Mouse (Mus musculus) embryo, embryonic 9.5 days (tissue): ENCODE data around the gene Rhbdf1.
"Not testable (repeated sequence)": the region's sequence is repeated elsewhere in the genome, so short reads cannot be mapped to it uniquely, and the experiment has no call there.

Source experiments
- DNase-seq: peaks from one replicate; pipeline ENCODE4 v3.0.0-alpha.2; 2017; ENCODE audit errors: extremely low spot score

The Rhbdf1 gene

DNA sequence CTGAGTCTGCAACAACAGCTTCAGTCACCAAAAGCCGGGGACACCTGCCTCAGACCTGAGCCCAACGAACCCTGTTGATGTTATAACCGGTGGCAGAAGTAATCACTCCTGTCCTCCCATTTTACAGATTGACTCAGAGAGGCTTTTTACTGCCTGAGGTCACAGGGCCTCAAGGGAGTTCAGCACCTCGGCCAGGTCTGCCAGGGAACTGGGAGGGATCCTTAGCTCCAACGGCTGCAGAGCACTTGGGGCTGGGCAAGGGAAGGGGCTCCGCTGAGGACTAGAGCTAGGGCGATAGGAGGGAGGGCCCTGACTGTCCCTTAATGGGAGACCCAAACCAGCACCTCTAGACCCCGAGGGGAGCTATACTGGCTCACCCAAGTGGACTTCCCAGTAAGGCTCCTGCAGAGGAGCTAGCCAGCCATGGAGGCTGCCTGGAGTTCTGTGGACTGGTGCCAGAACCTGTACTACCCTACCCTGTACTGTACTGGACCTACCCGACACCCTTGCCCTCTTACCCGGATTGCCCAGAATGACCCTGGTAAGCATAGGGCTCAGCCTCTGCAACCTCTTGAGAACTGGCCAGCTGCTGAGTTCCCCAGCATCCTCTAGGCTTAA is 1.4 kb downstream of the Rhbdf1 start:
- DNase-seq, result no peak

DNA sequence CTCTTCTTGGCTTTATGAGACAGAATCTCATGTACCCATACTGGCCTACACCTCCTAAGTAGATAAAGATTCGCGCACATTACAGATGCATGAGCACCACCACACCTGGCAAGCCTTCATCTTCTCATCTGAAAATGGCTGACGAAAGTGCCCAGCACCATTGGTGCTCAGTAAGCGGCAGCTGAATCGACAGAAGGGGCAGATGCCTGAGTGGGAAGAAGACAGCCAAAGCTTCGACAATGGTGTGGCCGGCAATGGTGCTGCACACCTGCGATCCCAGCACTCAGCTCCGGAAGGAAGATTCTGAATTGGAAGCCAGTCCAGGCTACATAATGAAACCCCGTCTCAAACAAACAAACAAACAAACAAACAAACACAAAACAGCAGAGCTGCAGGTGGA is 2.8 kb downstream of the Rhbdf1 start:
- DNase-seq, result no peak

DNA sequence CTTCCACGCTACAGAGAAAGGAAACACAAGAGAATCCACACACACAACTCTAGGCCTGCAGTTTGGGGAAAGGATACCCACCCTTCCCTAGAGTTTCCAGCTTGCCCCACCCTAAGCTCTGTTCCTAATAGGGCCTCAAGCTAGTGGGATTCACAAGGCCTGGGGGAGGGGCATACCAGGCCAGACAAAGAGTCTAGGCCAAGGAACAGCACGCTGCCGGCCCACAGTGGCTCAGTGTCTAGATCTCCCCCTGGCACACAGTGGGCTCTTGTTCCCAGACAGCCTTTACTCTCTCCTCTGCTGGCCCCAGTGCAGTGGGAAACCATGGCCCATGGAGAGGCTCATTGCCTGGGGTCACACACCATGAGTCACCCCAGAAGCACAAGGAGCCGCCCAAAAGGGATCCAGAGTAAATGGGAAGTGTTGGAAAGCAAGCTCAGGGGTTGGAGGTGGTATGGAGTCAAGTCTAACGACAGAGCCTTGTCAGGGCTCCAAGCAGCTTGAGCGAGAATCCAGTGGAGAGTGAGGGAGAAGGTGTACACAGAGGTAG is 3.5 kb downstream of the Rhbdf1 start:
- no peak for DNase-seq

DNA sequence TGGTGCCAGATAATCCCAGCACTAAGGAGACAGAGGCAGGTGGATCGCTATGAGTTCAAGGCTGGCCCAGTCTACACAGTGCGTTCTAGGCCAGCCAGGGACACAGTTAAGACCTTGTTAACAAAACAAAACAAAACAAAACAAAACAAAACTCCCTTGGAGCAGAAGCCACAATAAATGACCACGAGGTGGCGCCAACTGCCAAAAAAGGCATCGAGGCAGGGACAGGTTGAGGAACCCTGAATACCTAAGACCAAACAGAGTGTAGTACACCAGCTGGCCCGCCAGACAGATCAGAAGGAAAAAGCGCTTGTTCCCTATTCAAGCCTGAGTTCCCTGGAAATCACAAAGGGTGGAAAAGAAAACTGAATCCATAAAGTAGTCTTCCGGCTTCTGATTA is 5.2 kb downstream of the Rhbdf1 start:
- peak; percentile 75 for DNase-seq

DNA sequence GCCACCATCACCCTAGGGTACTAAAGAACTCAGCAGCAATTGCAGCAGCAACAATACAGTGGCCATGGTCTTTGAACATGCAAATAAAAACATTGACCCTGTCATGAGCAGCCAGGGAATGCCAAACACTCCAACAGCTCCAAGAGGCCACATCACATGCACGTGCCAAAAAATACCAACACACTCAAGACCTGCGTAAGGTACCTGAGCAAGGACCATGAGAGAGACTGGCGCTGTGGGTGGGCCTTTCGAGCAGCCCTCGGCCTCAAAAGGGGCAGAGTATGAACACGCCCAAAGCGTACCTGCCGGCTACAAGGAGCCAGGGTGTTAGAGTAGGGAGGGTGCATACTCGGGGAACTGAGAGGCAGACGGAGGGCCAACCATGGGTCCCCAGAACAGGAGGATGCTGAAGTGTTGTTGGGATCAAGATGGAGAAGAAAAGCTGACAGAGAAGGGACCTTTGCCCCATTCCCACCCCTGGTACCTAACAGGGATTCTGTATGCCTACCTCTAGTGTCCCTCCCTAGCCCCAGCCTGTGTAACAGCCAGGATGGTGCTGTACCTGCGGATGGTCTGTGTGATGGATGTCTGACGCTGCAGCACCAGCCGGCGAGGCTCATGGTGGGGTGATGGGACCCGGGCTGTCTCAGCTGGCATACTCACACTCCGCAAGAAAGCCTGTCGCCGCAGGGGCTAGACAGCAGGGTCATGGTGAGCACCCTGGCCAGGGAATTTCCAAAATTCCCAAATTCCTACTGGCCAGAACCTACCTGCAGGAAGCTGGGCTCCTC is 6.5 kb downstream of the Rhbdf1 start:
- DNase-seq, result no peak

DNA sequence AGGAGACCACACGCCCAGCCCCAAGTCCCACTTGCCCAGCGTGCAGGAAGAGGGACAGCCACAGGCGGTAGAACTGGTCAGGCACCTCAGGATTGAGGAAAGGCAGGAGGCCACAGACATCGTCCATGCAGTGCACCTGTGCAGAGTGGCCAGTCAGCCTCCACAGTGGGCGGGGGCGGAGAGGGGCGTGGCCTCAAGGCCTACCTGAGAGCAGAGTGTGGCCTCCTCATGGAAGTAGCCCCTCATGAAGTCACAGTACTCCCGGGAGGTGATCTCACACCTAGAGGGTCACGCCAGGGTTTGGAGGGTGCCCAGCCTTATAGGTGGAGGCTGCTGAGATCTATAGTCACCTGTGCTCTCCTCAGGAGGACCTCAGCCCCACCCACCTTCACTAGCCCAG is 11.5 kb downstream of the Rhbdf1 start:
- no peak for DNase-seq

DNA sequence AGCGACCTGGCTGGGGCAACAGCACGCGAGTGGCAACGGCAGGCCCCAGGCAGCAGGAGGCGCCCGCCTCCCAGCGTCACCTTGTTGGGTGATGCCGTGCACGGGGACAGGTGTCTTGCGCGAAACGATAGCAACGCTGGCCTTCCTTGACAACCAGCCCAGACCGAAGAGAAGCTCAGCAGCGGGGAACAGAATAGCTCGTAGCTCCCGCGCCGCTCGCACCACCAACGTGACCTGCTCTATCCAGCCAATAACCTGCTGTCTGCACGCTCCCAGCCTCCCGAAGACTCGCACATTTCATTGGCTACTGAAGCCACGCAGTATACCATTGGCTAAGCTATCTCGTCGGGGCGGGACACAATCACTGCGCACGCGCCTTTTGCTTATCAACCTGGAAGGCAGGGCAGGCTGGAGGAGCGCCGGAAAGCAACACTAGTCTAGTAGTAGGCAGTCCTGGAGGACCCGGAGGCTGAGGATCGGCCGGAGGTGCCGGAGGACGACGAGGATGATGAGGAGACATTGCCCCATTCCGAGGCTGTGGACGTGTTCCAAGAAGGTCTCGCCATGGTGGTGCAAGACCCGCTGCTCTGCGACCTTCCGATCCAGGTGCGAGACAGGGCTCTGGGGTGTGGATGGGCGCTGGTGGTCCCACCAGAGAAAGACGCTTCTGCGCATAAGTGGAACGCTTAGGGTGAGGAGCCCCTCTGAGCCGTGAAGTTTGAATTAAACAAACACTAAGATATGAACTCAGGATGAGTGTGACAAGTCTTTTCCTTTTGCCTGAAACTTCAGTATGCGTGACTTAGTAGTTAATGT is 16.8 kb downstream of the Rhbdf1 start, which contains the start of gene Snrnp25:
Gene Snrnp25 (plus strand): TSS at position 358 of the 816 bp plus-strand sequence.
- peak; percentile 93 for DNase-seq

DNA sequence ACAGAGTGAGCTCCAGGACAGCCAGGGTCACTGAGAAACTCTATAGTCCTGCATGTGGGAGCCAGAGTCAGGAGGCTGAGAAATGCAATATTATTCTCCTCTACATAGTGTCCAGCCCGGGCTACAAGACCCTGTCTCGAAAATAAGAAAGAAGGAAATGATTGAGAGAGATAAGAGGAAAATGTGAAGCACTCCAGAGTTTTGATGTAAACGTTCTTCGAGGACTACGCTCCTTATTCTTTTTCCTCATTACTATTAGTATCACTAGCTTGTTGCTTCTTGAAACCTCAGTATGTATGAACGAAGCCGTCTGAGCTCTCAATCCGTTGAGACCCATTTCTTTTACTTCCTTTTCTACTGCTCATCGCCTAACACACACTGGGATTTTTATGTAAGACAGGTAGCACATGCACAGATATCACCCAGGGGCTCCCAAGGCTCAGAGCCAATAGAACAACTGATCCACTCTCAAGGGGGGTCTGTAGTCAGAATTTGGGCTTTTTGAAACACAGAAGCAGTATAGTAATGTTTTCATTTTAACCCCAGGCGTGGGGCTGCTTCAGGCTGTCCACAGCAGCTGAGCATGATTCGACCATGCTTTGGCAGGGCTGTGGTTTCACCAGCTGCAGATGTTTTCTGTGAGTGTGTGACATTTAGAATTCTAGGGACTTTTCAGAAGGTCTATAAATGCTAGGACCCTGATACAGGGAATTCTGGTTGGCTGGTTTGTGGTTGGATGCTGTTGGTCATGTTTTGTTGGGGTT is 20.0 kb downstream of the Rhbdf1 start:
- no peak for DNase-seq

DNA sequence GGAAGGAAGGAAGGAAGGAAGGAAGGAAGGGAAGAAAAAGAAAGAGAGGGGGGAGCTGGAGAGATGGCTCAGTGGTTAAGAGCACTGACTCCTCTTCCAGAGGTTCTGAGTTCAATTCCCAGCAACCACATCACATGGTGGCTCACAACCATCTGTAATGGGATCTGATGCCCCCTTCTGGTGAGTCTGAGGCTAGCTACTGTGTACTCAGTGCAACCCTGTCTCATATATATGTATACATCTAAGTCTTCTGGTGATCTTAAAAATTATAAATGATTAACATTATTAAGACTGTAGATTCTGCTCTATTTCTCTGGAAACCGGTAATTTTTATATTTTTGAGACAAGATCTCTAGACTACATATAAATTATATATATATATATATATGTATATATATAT is 21.1 kb downstream of the Rhbdf1 start:
- DNase-seq, result not testable (repeated sequence)

DNA sequence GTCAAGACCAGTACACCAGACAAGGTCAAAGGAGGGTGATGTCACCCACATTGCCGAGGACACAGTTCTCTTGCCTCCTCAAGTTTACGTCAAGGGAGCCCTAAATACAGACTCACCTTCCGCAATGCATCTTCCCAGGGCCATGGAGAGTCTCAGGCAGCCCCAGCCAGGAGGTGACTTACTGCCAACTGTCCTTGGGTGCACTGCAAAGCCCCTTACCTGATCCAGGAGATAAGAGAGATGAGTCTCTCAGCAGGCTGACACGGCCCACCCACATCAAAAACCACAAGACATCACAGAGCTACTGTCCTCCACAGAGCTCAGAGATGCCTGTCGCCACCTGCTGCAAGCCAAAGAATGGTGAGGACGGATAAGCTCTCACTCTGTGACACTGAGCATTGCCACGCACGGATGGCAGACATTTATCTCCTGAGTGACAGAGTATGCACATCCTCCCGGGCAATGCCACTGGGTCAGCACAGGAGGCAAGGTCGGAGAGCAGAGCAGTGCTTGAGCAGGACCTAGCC is 22.0 kb downstream of the Rhbdf1 start, which contains the start of gene Il9r:
Gene Il9r (minus strand): TSS at position 205 of the 527 bp plus-strand sequence.
- no peak for DNase-seq

DNA sequence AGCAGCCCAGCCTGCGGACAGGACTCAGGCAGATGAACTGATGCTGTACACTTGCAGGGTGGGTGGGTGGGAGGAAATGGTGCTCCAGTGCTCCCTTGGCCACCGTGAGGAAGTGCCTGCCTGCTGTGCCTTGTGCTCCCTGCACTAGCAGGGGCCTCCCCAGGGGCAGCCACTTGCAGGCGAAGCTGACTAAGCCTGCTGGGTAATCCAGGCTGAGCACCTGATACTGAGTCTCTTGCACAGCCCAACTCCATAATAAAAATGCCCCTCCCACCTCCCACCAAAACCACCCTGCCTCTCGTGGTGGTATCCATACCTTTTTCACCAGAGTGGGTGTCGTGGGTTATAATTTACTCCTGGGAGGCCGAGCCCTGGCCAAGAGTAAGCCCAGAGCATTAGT is 22.9 kb downstream of the Rhbdf1 start:
- DNase-seq, result no peak

DNA sequence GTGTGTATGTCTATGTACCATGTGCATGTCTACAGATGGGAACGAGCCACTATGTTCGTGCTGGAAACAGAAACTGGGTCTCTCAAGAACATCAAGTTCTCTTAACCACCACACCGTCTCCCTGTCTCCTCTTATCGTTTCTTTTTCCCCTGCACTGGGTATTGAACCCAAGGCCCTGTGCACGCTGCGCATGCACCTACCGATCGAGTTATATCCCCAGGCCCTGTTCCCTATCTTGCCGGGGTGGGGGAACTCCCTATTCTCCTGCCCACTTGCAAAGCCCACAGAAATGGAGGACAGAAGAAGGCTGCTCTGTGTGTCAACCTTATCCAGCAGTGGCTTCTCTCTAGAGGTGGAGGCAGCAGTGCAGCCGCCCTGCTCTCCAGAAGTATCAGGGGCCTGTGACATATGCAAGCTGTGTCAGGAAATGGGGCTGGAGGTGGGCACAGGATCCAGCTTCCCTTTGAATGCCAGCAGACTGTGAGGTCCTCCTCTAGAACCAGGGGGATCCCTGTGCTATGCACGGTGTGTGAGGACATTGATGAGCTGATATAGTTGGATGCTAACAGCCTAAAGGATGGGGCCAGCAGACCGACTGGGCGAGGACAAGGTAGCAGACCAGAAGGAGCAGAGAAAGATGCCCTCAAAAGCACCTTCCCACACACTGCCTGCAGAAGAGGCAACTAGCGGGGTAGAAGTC is 23.7 kb downstream of the Rhbdf1 start:
- no peak for DNase-seq

DNA sequence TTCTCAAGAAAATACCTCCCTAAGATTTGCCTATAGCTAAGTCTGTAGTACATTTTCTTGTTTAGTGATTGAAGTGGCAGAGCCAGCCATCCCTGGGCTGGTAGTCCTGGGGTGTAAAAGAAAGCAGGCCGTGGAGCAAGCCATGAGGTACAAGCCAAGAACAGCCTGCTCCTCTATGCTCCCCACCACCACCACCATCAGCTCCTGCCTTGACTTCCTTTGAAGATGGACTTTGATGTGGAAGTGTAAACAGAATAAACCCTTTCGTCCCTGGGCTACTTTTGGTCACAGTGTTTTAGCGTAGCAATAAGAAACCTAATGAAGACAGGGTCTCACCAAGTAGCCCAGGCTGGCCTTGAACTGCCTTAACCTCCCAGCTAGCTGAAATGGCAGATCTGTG is 24.3 kb downstream of the Rhbdf1 start:
- no peak for DNase-seq

DNA sequence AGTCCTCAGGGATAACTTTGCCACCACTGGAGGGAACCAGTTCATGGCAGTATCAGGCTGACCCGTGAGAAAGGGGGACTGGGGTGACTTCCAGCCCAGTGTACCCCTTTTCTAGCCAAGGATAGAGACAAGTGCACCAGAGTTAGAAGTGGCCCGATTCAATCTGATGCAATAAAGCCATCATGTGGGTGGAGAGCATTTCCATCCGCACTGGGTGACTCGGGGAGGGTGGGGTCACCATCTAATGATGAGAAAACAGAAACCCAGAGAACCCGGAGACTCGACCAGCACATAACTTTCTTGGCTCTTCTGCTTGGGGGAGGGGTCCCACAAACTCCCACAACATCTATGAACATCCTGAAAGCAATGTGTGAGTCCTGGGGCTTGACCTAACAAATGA is 25.4 kb downstream of the Rhbdf1 start:
- no peak for DNase-seq

DNA sequence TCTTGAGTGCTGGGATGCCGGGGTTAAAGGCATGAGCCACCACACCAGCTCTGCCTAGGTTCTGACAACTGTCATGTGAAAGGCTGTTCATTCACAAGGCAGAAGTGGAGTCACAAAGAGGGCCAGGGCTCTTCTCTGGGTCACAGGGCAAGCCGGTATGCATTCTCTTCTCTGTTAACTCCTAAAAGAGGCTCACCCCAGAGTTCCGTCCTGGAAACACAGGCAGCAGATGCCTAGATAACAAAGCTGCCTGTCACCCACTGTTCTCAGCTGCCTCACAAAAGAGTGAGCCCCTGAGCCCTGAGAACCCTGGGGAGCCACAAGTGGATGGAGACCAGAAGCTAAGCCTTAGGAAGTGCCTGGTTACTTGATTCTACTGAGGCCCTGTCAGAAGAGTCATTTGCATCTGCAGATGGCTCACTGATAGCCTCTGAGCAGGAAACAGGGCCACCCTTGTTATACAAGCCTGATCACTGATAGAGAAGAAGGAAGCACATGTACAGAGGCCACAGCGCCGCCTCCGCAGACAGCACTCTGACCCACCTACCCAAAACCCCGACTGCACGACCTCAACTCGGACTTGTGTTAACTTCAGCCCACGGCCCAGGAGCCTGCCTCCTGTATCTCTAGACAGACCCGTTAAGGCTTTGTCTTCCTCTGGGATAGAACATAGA is 26.1 kb downstream of the Rhbdf1 start:
- DNase-seq, result no peak

DNA sequence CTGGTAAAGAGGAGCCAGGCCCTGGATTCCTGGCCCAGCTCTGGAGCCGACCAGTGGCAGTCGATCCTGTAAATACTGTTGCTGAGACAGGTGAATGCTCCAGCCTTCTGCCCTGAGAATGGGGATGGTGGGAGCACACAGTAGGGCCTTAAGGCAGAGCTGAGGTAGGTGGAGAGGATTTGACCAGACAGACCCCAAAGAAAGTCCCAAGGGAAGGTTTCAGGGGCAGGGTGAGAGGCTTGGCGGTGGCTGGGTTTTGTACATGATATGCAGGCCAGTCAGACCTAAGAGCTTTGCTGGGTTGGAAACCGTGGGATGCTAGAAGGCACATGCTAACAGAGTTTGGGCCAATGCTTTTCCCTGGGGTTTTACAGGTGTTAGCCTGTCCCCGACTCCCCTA is 27.5 kb downstream of the Rhbdf1 start:
- DNase-seq, result no peak

DNA sequence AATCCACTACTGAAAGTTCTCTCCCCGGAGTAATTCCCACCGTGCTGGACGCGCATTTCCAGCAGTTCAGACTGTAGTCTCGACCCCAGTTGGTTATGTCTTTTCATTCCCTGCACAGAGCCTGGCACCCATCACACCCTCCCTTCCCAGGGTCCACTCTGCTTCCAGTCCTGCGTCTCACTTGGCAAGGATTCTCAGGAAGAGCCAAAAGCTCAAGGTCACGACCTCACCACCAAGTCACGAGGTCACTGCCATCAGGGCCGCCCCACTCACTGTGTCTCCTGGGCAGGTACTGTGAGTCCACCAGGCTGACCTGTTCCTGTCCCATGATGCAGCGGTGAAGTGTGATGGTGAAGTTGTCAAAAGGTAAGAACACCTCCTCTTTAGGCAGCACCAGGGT is 28.0 kb downstream of the Rhbdf1 start:
- DNase-seq, result no peak

DNA sequence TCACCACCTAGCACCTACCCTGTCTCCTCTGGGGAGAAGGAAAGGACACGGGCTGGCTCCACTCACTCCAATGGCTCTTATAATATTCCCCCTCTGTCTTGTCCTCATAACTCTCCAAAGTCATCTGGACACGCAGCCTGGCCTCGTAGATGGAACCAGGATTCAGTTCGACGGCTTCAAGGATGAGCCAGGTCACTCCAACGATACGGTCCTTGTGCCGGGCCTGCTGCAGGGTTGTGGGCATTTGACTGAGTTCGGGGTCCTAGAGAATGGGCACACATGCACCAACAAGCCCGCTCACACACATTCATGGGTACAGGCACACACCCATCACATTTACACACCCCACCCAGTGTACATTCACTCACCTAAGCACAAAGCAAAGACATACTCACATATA is 28.9 kb downstream of the Rhbdf1 start:
- DNase-seq, result no peak

DNA sequence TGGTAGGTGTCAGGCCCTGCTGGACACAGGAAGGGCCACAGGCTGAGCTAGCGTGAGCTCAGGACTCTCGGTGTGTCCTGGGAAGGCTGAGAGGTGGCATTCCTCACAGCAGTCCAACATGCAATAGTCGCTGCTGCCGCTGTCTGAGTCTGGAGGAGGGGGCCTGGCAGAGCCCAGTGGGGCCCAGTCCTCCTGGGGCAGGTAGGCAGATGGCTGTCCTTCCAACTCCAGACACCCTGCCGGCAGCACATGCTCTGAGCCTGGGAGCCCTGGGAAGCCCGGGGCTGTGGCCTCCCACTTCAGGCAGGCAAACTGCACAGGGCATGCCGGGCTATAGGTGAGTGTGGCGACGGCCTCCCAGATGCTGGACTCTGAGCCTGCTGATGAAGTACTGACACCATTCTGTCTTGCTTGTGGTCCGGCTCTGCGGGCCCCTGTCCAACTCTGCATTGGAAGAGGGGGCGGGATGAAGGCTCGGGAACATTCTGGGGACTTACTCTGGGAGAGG is 31.4 kb downstream of the Rhbdf1 start:
- no peak for DNase-seq

DNA sequence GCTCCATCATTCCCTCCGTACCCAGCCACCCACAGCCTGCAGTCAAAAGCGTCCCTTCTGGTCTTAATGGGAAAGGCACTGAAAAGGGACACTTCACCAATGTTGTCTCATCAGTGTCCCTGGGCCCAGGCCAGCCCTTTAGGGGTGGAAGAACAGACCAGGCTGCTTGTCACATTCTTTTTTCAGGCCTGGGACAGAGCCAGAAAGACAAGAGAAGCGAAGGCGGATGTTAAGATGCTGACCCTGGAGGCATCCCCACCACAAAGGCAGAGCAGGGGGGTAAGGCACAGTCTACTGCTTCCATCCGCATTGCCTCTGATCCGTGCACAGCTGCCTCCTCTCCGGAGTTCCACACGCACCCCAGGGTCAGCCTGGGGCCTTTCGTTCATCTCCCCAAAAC is 32.0 kb downstream of the Rhbdf1 start:
- no peak for DNase-seq
